Mouse (Mus musculus): ENCODE measurements around the gene Pdzrn3.

Gene Pdzrn3

GRCm38 (mm10) chr6:101328514-101328913 lies 49.2 kb downstream of the Pdzrn3 start:
- DNase-seq (ENCODE audit: low spot score in 2 of 2) = no peak

GRCm38 (mm10) chr6:101327741-101328140 lies 50.0 kb downstream of the Pdzrn3 start:
- DNase-seq (ENCODE audit: low spot score in 2 of 2) = peak; percentile 32 to 54

GRCm38 (mm10) chr6:101327196-101327595 lies 50.5 kb downstream of the Pdzrn3 start:
- DNase-seq (ENCODE audit: low spot score in 2 of 2) = no peak

- DNase-seq (ENCODE audit: low spot score in 2 of 2) = no peak
Measured at GRCm38 (mm10) chr6:101325842-101326639, 51.7 kb downstream of the Pdzrn3 start.

- DNase-seq (ENCODE audit: low spot score in 2 of 2) = no peak
Measured at GRCm38 (mm10) chr6:101322580-101322979, 55.1 kb downstream of the Pdzrn3 start.

- DNase-seq (ENCODE audit: low spot score in 2 of 2) = no peak
Measured at GRCm38 (mm10) chr6:101320386-101320785, 57.3 kb downstream of the Pdzrn3 start.

GRCm38 (mm10) chr6:101319374-101319967 lies 58.2 kb downstream of the Pdzrn3 start:
- DNase-seq (ENCODE audit: low spot score in 2 of 2) = no peak

- DNase-seq (ENCODE audit: low spot score in 2 of 2) = no peak
Measured at GRCm38 (mm10) chr6:101318530-101318929, 59.2 kb downstream of the Pdzrn3 start.

- DNase-seq (ENCODE audit: low spot score in 2 of 2) = no peak
Measured at GRCm38 (mm10) chr6:101311446-101311845, 66.3 kb downstream of the Pdzrn3 start.

- no peak for DNase-seq (ENCODE audit: low spot score in 2 of 2)
Measured at GRCm38 (mm10) chr6:101310491-101310890, 67.2 kb downstream of the Pdzrn3 start.

GRCm38 (mm10) chr6:101307964-101308531 lies 69.6 kb downstream of the Pdzrn3 start:
- peak in 1 of 2 experiments; percentile 24 for DNase-seq (ENCODE audit: low spot score in 2 of 2)

- DNase-seq (ENCODE audit: low spot score in 2 of 2) = no peak
Measured at GRCm38 (mm10) chr6:101306834-101307233, 70.9 kb downstream of the Pdzrn3 start.

GRCm38 (mm10) chr6:101305543-101305942 lies 72.2 kb downstream of the Pdzrn3 start:
- DNase-seq (ENCODE audit: low spot score in 2 of 2) = no peak

- no peak for DNase-seq (ENCODE audit: low spot score in 2 of 2)
Measured at GRCm38 (mm10) chr6:101303959-101304738, 73.5 kb downstream of the Pdzrn3 start.

- no peak for DNase-seq (ENCODE audit: low spot score in 2 of 2)
Measured at GRCm38 (mm10) chr6:101303501-101303900, 74.2 kb downstream of the Pdzrn3 start.

- DNase-seq (ENCODE audit: low spot score in 2 of 2) = no peak
Measured at GRCm38 (mm10) chr6:101301154-101301553, 76.5 kb downstream of the Pdzrn3 start.

GRCm38 (mm10) chr6:101299434-101299833 lies 78.3 kb downstream of the Pdzrn3 start:
- no peak for DNase-seq (ENCODE audit: low spot score in 2 of 2)

GRCm38 (mm10) chr6:101297563-101298520 lies 79.9 kb downstream of the Pdzrn3 start:
- DNase-seq (ENCODE audit: low spot score in 2 of 2) = no peak

- DNase-seq (ENCODE audit: low spot score in 2 of 2) = no peak
Measured at GRCm38 (mm10) chr6:101296997-101297396, 80.7 kb downstream of the Pdzrn3 start.

- DNase-seq (ENCODE audit: low spot score in 2 of 2) = no peak
Measured at GRCm38 (mm10) chr6:101296280-101296679, 81.4 kb downstream of the Pdzrn3 start.

- no peak for DNase-seq (ENCODE audit: low spot score in 2 of 2)
Measured at GRCm38 (mm10) chr6:101293036-101293572, 84.6 kb downstream of the Pdzrn3 start.
